Mouse (Mus musculus): ENCODE measurements at regions not wholly inside any gene's neighbourhood (a gene's known extent, or its start where the extent isn't known, plus 50 kb on each side); places are given as distances from the start of the nearest gene placed in this dataset.

- Histone ChIP-seq H3K9ac (ENCODE audit: insufficient read depth, low read depth, low read length, poor library complexity, severe bottlenecking) (no peak overlapping the region), H3K4me1 (ENCODE audit: control insufficient read depth in 2 of 2, insufficient read depth in 2 of 2, low read length in 2 of 2, poor library complexity in 1 of 2) (no peaks in the 10 kb centered on the region), H3K4me3 (ENCODE audit: insufficient read depth in 1 of 2, low read depth in 1 of 2, low read length in 2 of 2, poor library complexity in 1 of 2, severe bottlenecking in 1 of 2) (no peak overlapping the region), H3K36me3 (ENCODE audit: control insufficient read depth, insufficient read depth, low read length, poor library complexity, severe bottlenecking) (no peaks in the 10 kb centered on the region), H3K9me3 (ENCODE audit: control insufficient read depth, insufficient read depth, low read depth, low read length) (no peaks in the 10 kb centered on the region), H3K27ac (ENCODE audit: insufficient read depth, low read depth, low read length, poor library complexity, severe bottlenecking) (no peak overlapping the region)
- in situ Hi-C loops (cut with MboI; ENCODE audit: low sequenced_read_pairs in 2 of 2, unreplicated experiment in 2 of 2), result no loop called here
- no peak for DNase-seq (ENCODE audit: low read depth, low spot score)
- no peak for TF ChIP-seq ZC3H11A (IDR thresholded peaks at IDR 0.05; ENCODE audit: borderline replicate concordance, low read depth, low read length)
- no peak for TF ChIP-seq CHD2 (IDR thresholded peaks at IDR 0.05; ENCODE audit: low read depth, low read length)
These were observed 363.1 kb upstream of the Cdh5 start for GRCm38 (mm10) chr8:103738330-103738729.

- in situ Hi-C loops (cut with MboI; ENCODE audit: low sequenced_read_pairs in 2 of 2, unreplicated experiment in 2 of 2), result no loop called here
- Histone ChIP-seq H3K9me3 (ENCODE audit: control insufficient read depth, insufficient read depth, low read depth, low read length) (no peaks in the 10 kb centered on the region), H3K9ac (ENCODE audit: insufficient read depth, low read depth, low read length, poor library complexity, severe bottlenecking) (no peak overlapping the region), H3K4me3 (ENCODE audit: insufficient read depth in 1 of 2, low read depth in 1 of 2, low read length in 2 of 2, poor library complexity in 1 of 2, severe bottlenecking in 1 of 2) (no peak overlapping the region), H3K27ac (ENCODE audit: insufficient read depth, low read depth, low read length, poor library complexity, severe bottlenecking) (no peak overlapping the region), H3K36me3 (ENCODE audit: control insufficient read depth, insufficient read depth, low read length, poor library complexity, severe bottlenecking) (no peaks in the 10 kb centered on the region), H3K4me1 (ENCODE audit: control insufficient read depth in 2 of 2, insufficient read depth in 2 of 2, low read length in 2 of 2, poor library complexity in 1 of 2) (no peaks in the 10 kb centered on the region)
- no peak for TF ChIP-seq MAFK (IDR thresholded peaks at IDR 0.05; ENCODE audit: insufficient read depth, low read depth, low read length)
- no peak for TF ChIP-seq HCFC1 (IDR thresholded peaks at IDR 0.05; ENCODE audit: borderline replicate concordance, insufficient read depth, low read length)
- no peak for TF ChIP-seq CHD2 (IDR thresholded peaks at IDR 0.05; ENCODE audit: low read depth, low read length)
- TF ChIP-seq ZNF384 (IDR thresholded peaks at IDR 0.05; ENCODE audit: low read depth, low read length), result no peak
- no peak for TF ChIP-seq ZC3H11A (IDR thresholded peaks at IDR 0.05; ENCODE audit: borderline replicate concordance, low read depth, low read length)
- DNase-seq (ENCODE audit: low read depth, low spot score), result no peak
These were observed 360.0 kb upstream of the Cdh5 start for GRCm38 (mm10) chr8:103741395-103741794.

GRCm38 (mm10) chr8:103748734-103749133, 352.7 kb upstream of the Cdh5 start:
- no peaks in the 10 kb centered on the region for H3K4me1 ChIP-seq (ENCODE audit: control insufficient read depth in 2 of 2, insufficient read depth in 2 of 2, low read length in 2 of 2, poor library complexity in 1 of 2)
- no peak for TF ChIP-seq ZNF384 (IDR thresholded peaks at IDR 0.05; ENCODE audit: low read depth, low read length)
- no peak for TF ChIP-seq HCFC1 (IDR thresholded peaks at IDR 0.05; ENCODE audit: borderline replicate concordance, insufficient read depth, low read length)
- no peak for TF ChIP-seq MAFK (IDR thresholded peaks at IDR 0.05; ENCODE audit: insufficient read depth, low read depth, low read length)
- no peak for TF ChIP-seq ZC3H11A (IDR thresholded peaks at IDR 0.05; ENCODE audit: borderline replicate concordance, low read depth, low read length)
- in situ Hi-C loops (cut with MboI; ENCODE audit: low sequenced_read_pairs in 2 of 2, unreplicated experiment in 2 of 2), result no loop called here
- H3K27ac ChIP-seq (ENCODE audit: insufficient read depth, low read depth, low read length, poor library complexity, severe bottlenecking), result no peak overlapping the region
- H3K9ac ChIP-seq (ENCODE audit: insufficient read depth, low read depth, low read length, poor library complexity, severe bottlenecking), result no peak overlapping the region
- no peak overlapping the region for H3K4me3 ChIP-seq (ENCODE audit: insufficient read depth in 1 of 2, low read depth in 1 of 2, low read length in 2 of 2, poor library complexity in 1 of 2, severe bottlenecking in 1 of 2)
- H3K9me3 ChIP-seq (ENCODE audit: control insufficient read depth, insufficient read depth, low read depth, low read length), result no peaks in the 10 kb centered on the region
- no peak for DNase-seq (ENCODE audit: low read depth, low spot score)
- H3K36me3 ChIP-seq (ENCODE audit: control insufficient read depth, insufficient read depth, low read length, poor library complexity, severe bottlenecking), result no peaks in the 10 kb centered on the region

- no peaks in the 10 kb centered on the region for H3K9me3 ChIP-seq (ENCODE audit: control insufficient read depth, insufficient read depth, low read depth, low read length)
- no peaks in the 10 kb centered on the region for H3K4me1 ChIP-seq (ENCODE audit: control insufficient read depth in 2 of 2, insufficient read depth in 2 of 2, low read length in 2 of 2, poor library complexity in 1 of 2)
- in situ Hi-C loops (cut with MboI; ENCODE audit: low sequenced_read_pairs in 2 of 2, unreplicated experiment in 2 of 2), result no loop called here
- no peak overlapping the region for H3K9ac ChIP-seq (ENCODE audit: insufficient read depth, low read depth, low read length, poor library complexity, severe bottlenecking)
- H3K27ac ChIP-seq (ENCODE audit: insufficient read depth, low read depth, low read length, poor library complexity, severe bottlenecking), result no peak overlapping the region
- no peak for TF ChIP-seq ZC3H11A (IDR thresholded peaks at IDR 0.05; ENCODE audit: borderline replicate concordance, low read depth, low read length)
- no peak for TF ChIP-seq ZNF384 (IDR thresholded peaks at IDR 0.05; ENCODE audit: low read depth, low read length)
- TF ChIP-seq CHD2 (IDR thresholded peaks at IDR 0.05; ENCODE audit: low read depth, low read length), result no peak
- no peak for TF ChIP-seq MAFK (IDR thresholded peaks at IDR 0.05; ENCODE audit: insufficient read depth, low read depth, low read length)
- no peak for TF ChIP-seq HCFC1 (IDR thresholded peaks at IDR 0.05; ENCODE audit: borderline replicate concordance, insufficient read depth, low read length)
- H3K4me3 ChIP-seq (ENCODE audit: insufficient read depth in 1 of 2, low read depth in 1 of 2, low read length in 2 of 2, poor library complexity in 1 of 2, severe bottlenecking in 1 of 2), result no peak overlapping the region
- H3K36me3 ChIP-seq (ENCODE audit: control insufficient read depth, insufficient read depth, low read length, poor library complexity, severe bottlenecking), result no peaks in the 10 kb centered on the region
- no peak for DNase-seq (ENCODE audit: low read depth, low spot score)
These were observed 350.9 kb upstream of the Cdh5 start for GRCm38 (mm10) chr8:103750278-103751097.

GRCm38 (mm10) chr8:103751161-103751560, 350.3 kb upstream of the Cdh5 start:
- in situ Hi-C loops (cut with MboI; ENCODE audit: low sequenced_read_pairs in 2 of 2, unreplicated experiment in 2 of 2), result no loop called here

More at GRCm38 (mm10) chr8:103751161-103751560, 350.3 kb upstream of the Cdh5 start:
- H3K4me1 ChIP-seq (ENCODE audit: control insufficient read depth in 2 of 2, insufficient read depth in 2 of 2, low read length in 2 of 2, poor library complexity in 1 of 2), result no peaks in the 10 kb centered on the region
- H3K9me3 ChIP-seq (ENCODE audit: control insufficient read depth, insufficient read depth, low read depth, low read length), result no peaks in the 10 kb centered on the region
- H3K27ac ChIP-seq (ENCODE audit: insufficient read depth, low read depth, low read length, poor library complexity, severe bottlenecking), result no peak overlapping the region
- no peak for TF ChIP-seq CHD2 (IDR thresholded peaks at IDR 0.05; ENCODE audit: low read depth, low read length)
- no peak for TF ChIP-seq ZC3H11A (IDR thresholded peaks at IDR 0.05; ENCODE audit: borderline replicate concordance, low read depth, low read length)
- no peak for TF ChIP-seq MAFK (IDR thresholded peaks at IDR 0.05; ENCODE audit: insufficient read depth, low read depth, low read length)
- no peak for TF ChIP-seq HCFC1 (IDR thresholded peaks at IDR 0.05; ENCODE audit: borderline replicate concordance, insufficient read depth, low read length)
- TF ChIP-seq ZNF384 (IDR thresholded peaks at IDR 0.05; ENCODE audit: low read depth, low read length), result no peak
- no peaks in the 10 kb centered on the region for H3K36me3 ChIP-seq (ENCODE audit: control insufficient read depth, insufficient read depth, low read length, poor library complexity, severe bottlenecking)
- H3K4me3 ChIP-seq (ENCODE audit: insufficient read depth in 1 of 2, low read depth in 1 of 2, low read length in 2 of 2, poor library complexity in 1 of 2, severe bottlenecking in 1 of 2), result no peak overlapping the region
- DNase-seq (ENCODE audit: low read depth, low spot score), result no peak
- no peak overlapping the region for H3K9ac ChIP-seq (ENCODE audit: insufficient read depth, low read depth, low read length, poor library complexity, severe bottlenecking)
